Mouse (Mus musculus) cerebellum, postnatal 36 days (tissue): ENCODE measurements around the gene Sema5a.
A peak's percentile ranks its signal among the peaks of the same experiment; 100 is the strongest.

Experiments
- DNase-seq, 2 experiments: peaks; one replicate each; pipeline ENCODE4 v3.0.0; 2021 to 2022; ENCODE audit warnings: mixed read lengths in 2 of 2

Gene Sema5a

DNA sequence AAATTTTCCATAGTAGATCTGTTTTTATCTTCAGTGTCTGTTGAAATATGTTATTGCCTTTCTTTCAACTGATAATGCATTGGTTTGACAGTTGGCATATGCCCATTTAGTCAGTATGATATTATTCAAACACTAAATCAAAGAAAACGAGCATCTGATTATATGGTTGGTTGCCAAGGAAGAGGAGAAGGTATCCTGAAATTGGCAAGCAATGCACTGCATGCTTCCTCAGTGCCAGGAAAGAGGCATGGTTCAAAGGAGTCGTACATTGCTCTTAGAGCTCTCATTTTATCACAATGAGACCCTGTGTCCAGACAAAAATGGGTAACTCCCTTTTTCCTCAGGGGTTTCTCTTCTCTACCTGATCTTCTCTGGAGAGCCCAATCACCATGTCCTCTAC, 214.4 kb downstream of the Sema5a start:
- DNase-seq, result peak; percentile 15 to 16

- DNase-seq, result no peak
Measured at GRCm38 (mm10) chr15:32460238-32460637, 215.6 kb downstream of the Sema5a start.

DNA sequence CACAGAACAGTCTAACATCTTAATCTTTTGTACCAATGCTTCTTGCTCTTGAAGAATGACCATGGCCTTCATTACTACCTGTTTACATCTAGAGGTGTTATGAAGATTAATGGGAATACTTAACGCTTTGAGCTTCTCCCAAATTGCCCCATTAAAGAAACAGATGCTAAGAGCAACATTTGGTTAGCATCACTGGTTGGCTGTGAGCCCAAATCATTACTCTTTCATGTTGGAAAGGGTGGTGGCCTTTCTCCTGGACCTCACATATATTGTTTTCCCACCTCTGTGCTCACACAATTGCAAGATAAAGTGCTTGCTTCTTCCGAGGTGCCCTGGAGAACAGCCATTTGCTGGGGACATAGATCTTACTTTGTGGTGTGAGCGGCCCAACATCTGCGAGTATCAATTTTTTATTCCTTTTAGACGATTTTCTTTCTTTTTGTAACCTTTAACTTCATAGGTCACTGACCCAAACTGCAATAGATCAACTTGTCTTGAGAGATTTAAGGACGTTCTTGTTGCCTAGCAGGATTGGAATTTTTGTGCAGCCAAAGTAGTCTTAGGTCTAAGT, 227.0 kb downstream of the Sema5a start:
- DNase-seq, result no peak

DNA sequence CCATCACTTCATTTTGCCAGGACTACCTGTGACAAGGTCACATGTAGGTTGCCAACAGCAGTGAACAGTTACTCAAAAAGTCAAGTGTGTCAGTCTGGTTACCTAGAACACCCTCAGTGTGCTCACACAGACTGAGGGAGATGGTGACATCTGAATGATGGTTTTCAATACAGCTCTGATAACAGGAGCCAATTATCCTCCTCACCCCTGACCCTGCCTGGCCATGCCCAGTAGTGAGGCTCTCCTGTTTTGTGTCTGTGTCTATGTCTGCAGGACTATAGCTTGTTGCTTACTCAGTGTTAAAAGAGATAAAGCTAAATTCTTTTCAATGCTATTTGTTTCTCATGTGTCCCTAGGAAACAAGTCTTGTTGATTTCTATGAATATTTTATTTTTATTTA, 236.1 kb downstream of the Sema5a start:
- no peak for DNase-seq

DNA sequence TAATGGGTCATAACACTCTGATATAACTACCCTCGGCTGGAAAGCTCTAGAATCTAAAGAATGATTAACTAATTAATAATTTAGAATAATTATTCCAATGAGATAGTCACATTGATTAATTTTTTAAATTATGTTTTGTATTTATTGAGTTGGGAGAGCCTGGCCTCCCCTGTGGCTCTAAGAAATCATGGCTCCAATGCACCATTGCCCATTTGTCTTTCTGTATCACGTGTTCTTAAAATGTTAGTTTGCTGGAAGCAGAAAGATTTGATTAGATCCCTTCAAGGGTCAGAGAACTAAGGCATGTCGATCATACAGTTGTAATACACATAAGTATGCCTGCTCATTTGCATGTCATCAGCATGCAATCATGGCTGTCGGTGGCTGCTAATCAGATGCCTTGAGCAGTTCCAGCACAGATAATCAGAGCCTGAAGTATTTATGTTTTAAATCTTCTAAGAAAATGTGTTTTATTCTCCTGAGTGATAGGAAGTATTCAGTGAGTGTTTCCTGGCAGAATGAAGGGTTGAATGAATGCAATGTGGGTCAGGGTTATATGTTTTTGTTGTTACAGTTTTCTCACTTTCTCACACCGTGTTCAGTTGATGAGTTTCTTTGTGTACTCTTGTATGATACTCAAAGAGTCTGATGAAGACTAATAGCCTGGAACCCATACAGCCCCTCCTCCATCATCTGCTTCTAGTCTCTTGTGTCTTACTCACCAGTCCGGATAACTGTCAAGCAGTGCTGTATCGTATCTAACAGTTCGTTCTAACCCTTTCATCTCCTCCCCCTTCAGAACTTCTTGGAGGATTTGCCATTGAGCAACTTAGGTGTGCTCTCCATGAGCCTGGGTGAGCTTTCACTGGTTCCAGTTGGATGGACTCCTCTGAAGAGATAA, 240.7 kb downstream of the Sema5a start:
- DNase-seq, result no peak

DNA sequence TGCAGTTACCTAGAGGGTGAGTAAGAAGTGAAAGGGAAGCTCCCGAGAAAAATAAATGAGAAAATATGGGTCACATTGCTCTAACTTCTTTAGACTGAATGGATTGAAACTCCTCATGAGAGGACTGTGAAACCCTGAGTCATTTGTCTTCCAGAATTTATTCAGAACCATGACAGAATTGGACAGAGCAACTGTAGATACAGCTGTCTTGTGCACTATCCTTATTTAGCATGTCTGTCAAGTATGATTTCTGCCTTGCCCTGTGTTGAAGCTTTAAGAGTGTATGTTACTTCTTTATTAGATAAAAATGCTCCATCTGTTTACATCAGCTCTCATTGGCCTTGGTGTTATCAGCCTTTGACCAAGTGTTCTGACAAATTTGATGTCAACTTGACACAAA, 243.4 kb downstream of the Sema5a start:
- DNase-seq, result no peak

DNA sequence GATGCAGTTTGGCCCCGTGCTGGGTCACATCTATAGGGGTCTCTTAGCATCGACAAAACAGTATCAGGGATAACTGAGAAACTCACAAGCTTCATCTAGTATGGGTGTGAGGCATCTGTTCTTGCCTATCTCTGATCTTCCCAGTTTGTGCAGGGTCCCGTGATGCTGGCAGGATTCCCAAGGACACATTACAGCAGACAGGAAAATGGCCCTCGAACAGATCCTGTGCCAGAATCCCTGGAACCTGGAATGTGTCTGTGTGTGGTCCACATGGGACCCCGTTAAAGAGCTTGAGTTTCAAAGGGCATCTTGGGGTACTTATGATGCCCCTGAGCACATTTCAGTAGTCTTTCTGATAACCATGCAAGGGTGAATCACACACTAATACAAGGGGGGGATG, 249.6 kb downstream of the Sema5a start:
- DNase-seq, result no peak

DNA sequence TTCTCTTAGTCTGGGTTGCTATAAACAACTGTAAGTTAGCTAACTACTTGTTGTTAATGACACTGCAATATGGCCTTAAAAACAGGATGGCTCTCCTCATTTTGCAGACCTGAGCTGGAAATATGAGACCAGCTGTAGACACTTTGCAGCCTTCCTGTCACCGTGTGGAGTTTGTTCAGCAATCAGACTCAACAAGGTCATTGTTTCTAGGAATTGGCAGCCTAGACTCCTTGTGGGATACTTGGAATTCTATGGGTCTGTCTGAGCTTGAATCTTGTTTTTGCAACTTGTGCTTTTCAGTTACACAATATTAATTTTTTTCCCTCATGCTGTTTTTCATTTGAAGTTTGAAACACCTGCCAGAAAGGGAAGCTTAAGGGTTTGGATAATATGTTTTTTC, 250.3 kb downstream of the Sema5a start:
- DNase-seq, result no peak

DNA sequence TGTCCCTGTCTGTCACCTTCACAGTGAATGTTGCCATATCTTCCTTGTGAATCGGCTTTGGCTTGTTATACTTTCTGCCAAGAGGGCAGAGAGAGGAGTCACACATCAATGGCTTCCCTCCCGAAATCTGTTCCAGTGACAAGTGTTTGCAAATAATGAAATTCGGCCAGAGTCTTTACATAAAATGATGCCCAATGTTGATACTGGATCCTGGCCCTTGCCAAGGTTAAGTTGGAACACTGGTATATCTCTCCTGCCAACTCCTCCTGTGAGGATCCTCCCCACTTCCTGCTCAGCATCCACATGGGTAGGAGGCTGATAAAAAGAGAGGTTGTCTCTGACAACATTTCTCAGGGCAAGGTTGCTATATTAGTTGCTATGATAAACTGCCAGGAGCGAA, 252.3 kb downstream of the Sema5a start:
- DNase-seq, result peak; percentile 67 to 70

DNA sequence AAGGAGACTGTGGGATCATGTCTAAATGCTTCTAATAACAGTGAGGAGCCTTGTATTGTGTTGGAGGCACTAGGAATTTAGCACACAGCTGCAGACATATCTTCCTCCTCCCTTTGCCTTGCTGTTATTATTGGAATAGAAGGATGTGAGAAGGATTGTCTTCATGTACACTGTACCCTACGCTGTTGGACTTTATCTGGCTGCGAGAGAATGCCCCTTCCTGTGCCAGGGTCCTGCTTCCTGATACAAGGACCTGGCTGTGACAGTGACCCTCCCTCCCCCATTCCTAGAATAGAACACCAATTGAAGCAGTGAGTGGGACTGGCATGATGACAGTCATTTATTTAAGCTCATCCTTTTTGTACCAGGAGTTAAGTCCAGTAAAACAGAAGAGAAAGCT, 261.3 kb downstream of the Sema5a start:
- DNase-seq, result no peak

GRCm38 (mm10) chr15:32508282-32508681, 263.7 kb downstream of the Sema5a start:
- DNase-seq, result no peak

- DNase-seq, result no peak
Measured at GRCm38 (mm10) chr15:32514877-32515276, 270.3 kb downstream of the Sema5a start.

DNA sequence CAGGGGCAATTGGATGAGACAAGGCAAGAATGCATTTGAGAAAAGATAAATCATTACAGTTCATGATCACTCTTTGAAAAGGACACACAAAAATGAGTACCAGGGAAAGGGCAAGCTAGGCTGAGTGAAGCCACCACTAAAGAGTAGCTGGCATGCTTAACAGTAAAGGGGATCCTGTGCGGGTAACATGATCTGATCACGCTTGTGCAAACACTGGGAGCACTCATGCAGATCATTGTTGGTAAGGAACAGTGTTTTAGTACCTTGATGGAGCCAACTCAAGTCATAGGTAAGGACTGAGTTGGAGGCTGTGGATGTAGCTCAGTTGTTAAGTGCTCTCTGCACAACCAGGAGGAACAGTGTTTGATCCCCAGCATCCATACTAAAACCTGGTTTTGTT, 273.3 kb downstream of the Sema5a start:
- DNase-seq, result no peak

- DNase-seq, result no peak
Measured at GRCm38 (mm10) chr15:32532539-32532938, 287.9 kb downstream of the Sema5a start.

GRCm38 (mm10) chr15:32533541-32534080, 289.0 kb downstream of the Sema5a start:
- DNase-seq, result peak; percentile 14 to 37

GRCm38 (mm10) chr15:32536755-32537503, 292.3 kb downstream of the Sema5a start:
- no peak for DNase-seq

DNA sequence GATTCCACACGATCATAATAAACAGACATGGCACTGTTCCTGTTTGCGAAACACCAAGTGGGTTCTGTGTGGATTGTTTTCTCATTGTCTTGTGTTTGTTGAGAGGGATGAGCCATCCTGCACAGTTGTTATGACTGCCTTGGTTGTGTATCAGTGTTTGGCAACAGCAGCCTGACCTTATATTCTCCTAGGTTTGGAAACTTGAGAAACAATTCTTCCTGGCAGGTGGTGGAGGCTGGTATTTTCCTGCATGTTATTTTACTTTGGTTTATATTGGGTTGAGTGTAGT, 292.8 kb downstream of the Sema5a start:
- DNase-seq, result no peak

DNA sequence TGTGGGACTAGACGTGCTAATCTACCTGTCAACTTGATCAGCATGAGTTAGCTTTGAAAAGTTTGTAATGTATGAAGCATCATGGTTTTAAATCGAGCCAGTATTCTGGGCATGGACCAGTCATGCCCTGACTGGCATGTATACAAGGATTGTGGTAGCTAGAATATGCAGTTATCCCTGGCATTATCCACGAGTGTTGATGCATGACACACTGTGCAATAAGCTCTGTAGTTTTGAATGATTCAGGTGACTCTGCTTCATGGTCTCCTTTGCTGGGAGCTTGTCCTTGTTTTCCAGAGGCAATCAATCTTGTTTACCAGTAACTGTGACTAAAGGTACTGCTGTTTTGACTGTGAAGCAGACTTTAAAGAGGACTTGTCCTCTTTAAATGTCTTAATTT, 293.5 kb downstream of the Sema5a start:
- no peak for DNase-seq

DNA sequence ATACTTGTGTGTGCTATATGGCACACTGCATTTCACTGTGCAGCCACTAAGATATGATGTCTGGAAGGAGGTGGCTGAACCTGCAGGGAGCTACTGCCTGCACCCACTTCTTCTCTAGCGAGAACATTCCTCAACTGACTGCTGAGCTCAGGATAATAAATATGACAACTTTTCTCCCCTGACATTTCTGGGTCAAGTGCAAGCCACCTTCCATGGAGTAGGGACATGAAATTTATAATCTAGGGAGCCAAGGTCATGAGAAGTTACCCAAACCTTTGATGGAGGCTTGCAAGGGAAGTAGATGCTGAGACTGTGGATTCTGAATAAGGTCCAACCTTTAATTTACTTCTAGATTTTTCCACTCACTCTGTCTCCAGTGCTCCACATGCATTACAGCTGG, 298.1 kb downstream of the Sema5a start:
- DNase-seq, result no peak

GRCm38 (mm10) chr15:32543181-32543580, 298.6 kb downstream of the Sema5a start:
- no peak for DNase-seq

GRCm38 (mm10) chr15:32545455-32545854, 300.8 kb downstream of the Sema5a start:
- DNase-seq, result no peak

DNA sequence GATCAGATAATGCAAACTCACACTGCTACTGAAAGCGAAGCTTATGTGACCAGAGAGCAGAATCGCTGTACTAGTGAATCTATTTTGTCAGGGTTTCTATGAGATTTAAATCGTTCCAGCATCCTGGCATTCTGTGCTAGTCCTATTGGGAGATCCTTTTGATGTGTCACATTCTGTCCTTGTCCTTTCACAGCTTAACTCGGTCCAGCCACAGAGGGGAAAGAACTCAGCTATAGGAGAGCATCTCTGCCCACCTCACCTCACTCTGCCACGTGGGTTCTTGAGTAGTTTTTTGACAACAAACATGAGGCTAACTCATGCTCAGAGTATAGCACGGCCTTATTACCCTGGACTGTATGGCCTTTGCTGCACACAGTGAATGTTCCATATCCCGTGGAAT, 302.1 kb downstream of the Sema5a start:
- DNase-seq, result no peak

GRCm38 (mm10) chr15:32558925-32559324, 314.3 kb downstream of the Sema5a start:
- peak; percentile 16 to 20 for DNase-seq

DNA sequence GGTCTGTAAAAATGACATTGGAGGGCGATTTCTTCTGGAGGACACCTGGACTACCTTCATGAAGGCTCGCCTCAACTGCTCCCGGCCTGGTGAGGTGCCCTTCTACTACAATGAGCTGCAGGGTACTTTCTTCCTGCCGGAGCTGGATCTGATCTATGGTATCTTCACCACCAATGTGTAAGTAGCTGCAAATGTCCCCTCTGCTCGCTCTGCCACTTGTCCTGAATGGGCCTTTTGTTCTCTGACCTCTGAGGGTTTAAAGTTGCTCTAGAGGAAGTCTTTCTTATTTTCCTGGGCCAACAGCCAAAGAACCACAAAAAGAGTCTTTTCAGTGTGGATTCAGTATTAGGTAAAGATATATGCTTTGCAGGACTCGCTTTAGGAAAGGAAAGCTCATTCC, 318.0 kb downstream of the Sema5a start:
- no peak for DNase-seq
